Mouse (Mus musculus): ENCODE data around the gene Fasn. TPM values are rescaled to one million over a fixed set of nuclear protein-coding genes. Genes with fewer than 3 reads are reported as not detected.
"Not testable (repeated sequence)": the region's sequence is repeated elsewhere in the genome, so short reads cannot be mapped to it uniquely, and the experiment has no call there.

The Fasn gene
- polyA plus RNA-seq, 1 experiment = 16.1 TPM

DNA sequence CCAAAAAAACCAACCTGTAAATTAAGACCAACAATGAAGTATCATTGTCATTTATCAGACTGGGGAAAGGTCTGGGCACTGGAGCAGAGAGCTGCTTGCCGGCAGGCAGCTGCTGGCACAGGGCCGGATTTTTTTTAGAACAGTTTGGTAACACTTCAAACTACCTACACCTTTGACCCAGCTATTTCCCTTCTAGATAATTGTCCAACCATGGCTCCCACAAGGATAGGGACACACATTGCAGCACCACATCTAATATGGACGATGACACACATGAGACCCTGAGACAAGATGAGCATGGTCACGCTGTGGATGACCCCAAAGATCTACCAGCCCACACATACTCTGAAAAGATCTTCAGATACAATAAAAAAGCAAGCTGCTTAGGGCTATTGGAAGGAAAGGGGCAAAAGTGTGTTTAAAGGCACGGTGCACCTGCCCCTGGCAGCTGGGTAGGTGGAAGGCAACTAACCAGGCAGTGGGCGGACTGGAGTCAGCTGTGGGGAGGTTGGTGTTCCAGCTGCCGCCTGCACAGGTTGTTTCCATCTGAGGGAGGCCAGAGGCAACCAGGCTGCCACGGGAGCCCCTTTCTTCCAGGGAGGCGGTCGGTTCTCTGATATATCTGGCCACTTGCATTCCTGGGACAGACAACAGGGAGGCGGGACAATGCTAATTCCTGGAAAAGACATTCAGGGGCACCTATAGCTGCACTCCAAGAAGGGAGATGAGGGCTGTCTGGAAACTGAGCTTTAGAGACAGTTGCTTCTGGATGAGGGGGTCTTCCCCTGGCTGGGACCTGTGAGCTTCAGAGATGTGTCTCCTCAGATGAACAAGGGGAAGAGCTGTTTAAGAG, 28.0 kb upstream of the Fasn start:
- WGBS = 84% methylated on average over 11 of the region's 11 CpGs

DNA sequence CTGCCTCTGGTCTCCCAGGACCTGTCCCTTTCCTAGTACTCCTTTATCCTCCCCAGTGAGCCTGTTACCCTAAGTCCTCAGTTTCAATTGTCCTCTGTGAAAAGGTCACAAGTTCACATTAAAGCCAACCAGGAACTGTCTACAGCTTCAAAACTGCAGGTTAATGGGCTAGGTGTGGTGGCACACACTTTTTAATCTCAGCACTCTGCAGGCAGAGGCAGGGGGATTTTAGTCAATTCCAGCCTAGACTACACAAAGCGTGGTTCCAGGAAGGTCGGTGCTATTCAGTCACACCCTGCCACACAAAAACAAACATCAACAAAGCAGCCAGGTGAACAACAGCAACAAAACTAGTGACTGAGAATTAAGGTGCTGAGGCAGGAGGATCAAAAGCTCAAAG, 27.2 kb upstream of the Fasn start:
- 83% methylated on average over 2 of the region's 2 CpGs for WGBS
- peaks cover 3% of the 10 kb centered on the region; the same call in 1 of the 2 replicates for H3K4me1 ChIP-seq (ENCODE audit: control insufficient read depth, insufficient read depth, low read length)
- no peak overlapping the region for H3K27ac ChIP-seq (ENCODE audit: control insufficient read depth, insufficient read depth, low read depth, low read length, poor library complexity)
- TF ChIP-seq POLR2A (IDR thresholded peaks at IDR 0.05; ENCODE audit: borderline replicate concordance, control insufficient read depth, low read depth, low read length) = no peak
- no peak for TF ChIP-seq CTCF (IDR thresholded peaks at IDR 0.05; ENCODE audit: control insufficient read depth, insufficient read depth, low read length)
- no peak overlapping the region for H3K4me3 ChIP-seq (replicated peaks; ENCODE audit: control insufficient read depth, low read depth, low read length)

More for the DNA sequence above, 28.0 kb upstream of the Fasn start:
- TF ChIP-seq CTCF (IDR thresholded peaks at IDR 0.05; ENCODE audit: control insufficient read depth, insufficient read depth, low read length) (no peak), POLR2A (IDR thresholded peaks at IDR 0.05; ENCODE audit: borderline replicate concordance, control insufficient read depth, low read depth, low read length) (no peak)
- no peak overlapping the region for H3K4me3 ChIP-seq (replicated peaks; ENCODE audit: control insufficient read depth, low read depth, low read length)
- peaks cover 3% of the 10 kb centered on the region; the same call in 1 of the 2 replicates for H3K4me1 ChIP-seq (ENCODE audit: control insufficient read depth, insufficient read depth, low read length)
- H3K27ac ChIP-seq (ENCODE audit: control insufficient read depth, insufficient read depth, low read depth, low read length, poor library complexity) = no peak overlapping the region

DNA sequence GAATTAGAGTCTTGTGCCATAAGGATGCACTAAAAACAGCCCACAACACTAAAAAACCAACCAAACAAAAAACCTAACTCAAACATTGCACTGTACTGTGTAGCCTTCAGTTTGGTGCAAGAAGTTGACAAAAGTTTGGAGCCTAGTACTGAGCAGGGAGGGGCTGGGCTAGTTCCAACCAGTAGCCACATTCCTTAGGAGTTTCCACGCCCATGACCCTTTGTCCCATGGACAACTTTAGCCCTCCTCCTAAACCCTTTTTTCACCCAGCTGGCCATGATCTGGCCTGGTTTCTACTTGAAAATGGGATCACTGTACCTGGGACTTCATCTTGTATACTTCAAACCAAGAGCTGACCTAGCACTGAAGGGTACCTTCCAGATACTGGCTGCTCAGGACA, 26.8 kb upstream of the Fasn start:
- 89% methylated on average over 1 of the region's 1 CpGs for WGBS
- TF ChIP-seq POLR2A (IDR thresholded peaks at IDR 0.05; ENCODE audit: borderline replicate concordance, control insufficient read depth, low read depth, low read length) = no peak
- no peak for TF ChIP-seq CTCF (IDR thresholded peaks at IDR 0.05; ENCODE audit: control insufficient read depth, insufficient read depth, low read length)
- peaks cover 3% of the 10 kb centered on the region; the same call in 1 of the 2 replicates for H3K4me1 ChIP-seq (ENCODE audit: control insufficient read depth, insufficient read depth, low read length)
- no peak overlapping the region for H3K4me3 ChIP-seq (replicated peaks; ENCODE audit: control insufficient read depth, low read depth, low read length)
- H3K27ac ChIP-seq (ENCODE audit: control insufficient read depth, insufficient read depth, low read depth, low read length, poor library complexity) = no peak overlapping the region

DNA sequence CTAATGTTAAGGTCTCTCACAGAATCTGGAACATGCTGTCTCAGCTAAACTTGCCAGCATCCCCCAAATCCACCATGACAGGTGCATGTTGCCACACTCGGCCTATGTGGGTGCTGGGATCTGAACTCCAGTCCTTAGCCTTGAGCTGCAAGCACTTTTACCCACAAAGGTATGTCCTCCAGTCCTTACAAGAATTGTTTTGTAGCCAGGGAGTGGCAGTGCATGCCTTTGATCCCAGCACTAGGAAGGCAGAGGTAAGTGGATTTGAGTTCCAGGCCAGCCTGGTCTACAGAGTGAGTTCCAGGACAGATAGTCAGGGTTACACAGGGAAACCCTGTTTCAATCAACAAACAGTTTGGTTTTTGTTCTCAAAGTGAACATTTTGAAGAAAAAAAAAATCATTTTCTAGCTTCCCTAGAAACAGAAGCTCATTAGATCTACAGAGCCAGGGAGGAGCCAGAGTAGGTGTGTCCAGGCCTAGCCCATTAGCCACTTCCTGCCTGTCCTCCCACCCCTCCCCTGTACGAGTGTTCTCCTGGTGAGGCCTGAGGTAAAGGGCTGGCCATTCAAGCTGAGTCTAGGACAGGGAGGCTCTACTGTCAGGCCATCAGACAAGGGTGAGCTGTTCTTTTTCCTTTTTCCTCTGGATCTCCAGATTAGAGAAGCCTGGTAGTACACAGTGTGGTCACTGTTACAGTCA, 26.1 kb upstream of the Fasn start:
- WGBS = 40% methylated on average over 2 of the region's 2 CpGs
- H3K4me3 ChIP-seq (replicated peaks; ENCODE audit: control insufficient read depth, low read depth, low read length) = no peak overlapping the region
- no peak overlapping the region for H3K27ac ChIP-seq (ENCODE audit: control insufficient read depth, insufficient read depth, low read depth, low read length, poor library complexity)
- TF ChIP-seq CTCF (IDR thresholded peaks at IDR 0.05; ENCODE audit: control insufficient read depth, insufficient read depth, low read length) = no peak
- no peak for TF ChIP-seq POLR2A (IDR thresholded peaks at IDR 0.05; ENCODE audit: borderline replicate concordance, control insufficient read depth, low read depth, low read length)
- peaks cover 3% of the 10 kb centered on the region; the same call in 1 of the 2 replicates for H3K4me1 ChIP-seq (ENCODE audit: control insufficient read depth, insufficient read depth, low read length)

DNA sequence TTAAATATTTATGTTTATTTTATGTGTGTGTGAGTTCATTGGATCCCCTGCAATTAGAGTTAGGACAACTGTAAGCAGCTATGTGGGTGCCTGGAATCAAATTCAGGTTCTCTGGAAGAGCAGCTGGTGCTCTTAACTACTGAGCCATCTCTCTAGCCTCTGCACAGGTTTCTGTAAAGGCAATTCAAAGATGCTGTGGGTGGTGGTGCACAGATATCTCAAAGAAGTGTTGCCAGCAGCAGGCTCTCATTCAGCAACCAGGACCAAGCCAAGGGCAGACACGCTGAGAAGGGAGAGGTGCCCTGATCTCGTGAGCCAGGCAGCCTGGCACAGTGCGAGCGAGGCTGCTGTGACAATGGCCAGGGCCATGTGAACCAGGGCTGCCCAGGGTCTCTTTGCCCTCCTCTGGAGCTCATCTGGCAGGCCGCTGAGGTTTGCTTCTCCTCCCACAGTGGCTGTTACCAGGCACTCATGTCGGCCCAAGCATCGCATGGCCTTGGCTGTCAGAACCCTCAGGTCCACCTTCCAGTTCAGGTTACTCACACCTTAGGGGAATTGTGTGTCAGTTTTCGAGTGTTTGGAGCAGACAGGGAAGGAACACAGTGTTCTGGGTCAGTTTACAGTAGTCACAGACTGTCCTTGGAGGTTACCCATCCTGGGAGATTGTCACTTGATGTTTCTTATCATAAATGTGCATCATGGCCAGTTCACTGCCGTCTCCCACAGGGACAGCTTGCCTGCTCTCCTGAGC, 22.6 kb upstream of the Fasn start:
- Histone ChIP-seq H3K4me1 (ENCODE audit: control insufficient read depth, insufficient read depth, low read length) (0 out of 2 replicates have a peak, but pooled peaks cover 1% of the 10 kb centered on the region), H3K4me3 (replicated peaks; ENCODE audit: control insufficient read depth, low read depth, low read length) (no peak overlapping the region), H3K27ac (ENCODE audit: control insufficient read depth, insufficient read depth, low read depth, low read length, poor library complexity) (no peak overlapping the region)
- WGBS = 88% methylated on average over 9 of the region's 9 CpGs
- TF ChIP-seq POLR2A (IDR thresholded peaks at IDR 0.05; ENCODE audit: borderline replicate concordance, control insufficient read depth, low read depth, low read length) = no peak
- TF ChIP-seq CTCF (IDR thresholded peaks at IDR 0.05; ENCODE audit: control insufficient read depth, insufficient read depth, low read length) = no peak

DNA sequence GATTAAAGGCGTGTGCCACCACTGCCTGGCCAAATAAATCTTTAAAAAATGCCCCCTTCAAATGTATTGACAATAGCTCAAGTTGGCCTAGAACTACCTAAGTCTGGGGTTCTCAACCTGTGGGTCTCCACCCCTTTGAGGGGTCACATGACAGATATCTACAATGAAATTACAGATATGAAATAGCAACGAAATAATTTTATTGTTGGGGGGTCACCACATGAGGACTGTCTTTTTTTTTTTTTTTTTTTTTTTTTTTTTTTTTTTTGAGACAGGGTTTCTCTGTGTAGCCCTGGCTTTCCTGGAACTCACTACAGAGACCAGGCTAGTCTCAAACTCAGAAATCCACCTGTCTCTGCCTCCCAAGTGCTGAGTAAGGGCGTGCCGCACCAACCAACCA, 20.0 kb upstream of the Fasn start:
- no peak for TF ChIP-seq POLR2A (IDR thresholded peaks at IDR 0.05; ENCODE audit: borderline replicate concordance, control insufficient read depth, low read depth, low read length)
- no peak for TF ChIP-seq CTCF (IDR thresholded peaks at IDR 0.05; ENCODE audit: control insufficient read depth, insufficient read depth, low read length)
- H3K4me3 ChIP-seq (replicated peaks; ENCODE audit: control insufficient read depth, low read depth, low read length) = no peak overlapping the region
- 81% methylated on average over 4 of the region's 4 CpGs for WGBS
- no peak overlapping the region for H3K27ac ChIP-seq (ENCODE audit: control insufficient read depth, insufficient read depth, low read depth, low read length, poor library complexity)
- H3K4me1 ChIP-seq (ENCODE audit: control insufficient read depth, insufficient read depth, low read length) = no peaks in the 10 kb centered on the region

DNA sequence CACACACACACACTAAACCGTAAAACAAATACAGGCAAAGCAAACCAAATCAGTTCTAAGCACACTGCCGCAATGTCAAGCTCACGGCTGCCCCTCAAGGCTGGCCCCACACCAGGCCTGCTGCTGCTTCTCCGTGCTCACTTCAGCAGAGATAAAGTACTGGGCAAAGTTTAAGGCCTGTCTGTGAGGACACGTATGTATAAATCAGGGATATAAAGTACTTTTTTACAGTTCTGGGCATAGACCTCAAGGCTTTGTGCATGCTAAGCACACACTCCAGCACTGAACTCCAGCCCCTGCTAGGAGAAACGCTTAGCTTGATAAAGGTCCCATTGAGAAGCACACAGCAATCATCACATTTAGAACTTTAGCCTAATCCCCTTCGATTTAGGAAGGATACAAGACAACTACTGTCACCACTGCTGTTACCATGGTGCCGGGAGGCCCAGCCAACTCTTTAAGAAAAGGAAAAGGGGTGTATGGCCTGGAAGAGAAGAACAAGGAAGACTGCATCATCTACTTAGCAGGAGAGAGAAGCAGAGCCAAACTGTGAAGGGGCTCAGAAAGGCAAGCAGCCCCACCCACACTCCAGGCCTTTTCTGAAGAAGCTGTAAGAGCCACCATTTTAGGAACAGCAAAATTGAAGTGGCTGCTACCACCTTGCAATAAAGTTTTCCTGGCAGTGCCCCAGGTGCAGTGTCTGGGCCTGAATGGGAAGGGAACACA, 9.4 kb upstream of the Fasn start:
- Histone ChIP-seq H3K4me1 (ENCODE audit: control insufficient read depth, insufficient read depth, low read length) (no peaks in the 10 kb centered on the region), H3K27ac (ENCODE audit: control insufficient read depth, insufficient read depth, low read depth, low read length, poor library complexity) (no peak overlapping the region), H3K4me3 (replicated peaks; ENCODE audit: control insufficient read depth, low read depth, low read length) (no peak overlapping the region)
- TF ChIP-seq POLR2A (IDR thresholded peaks at IDR 0.05; ENCODE audit: borderline replicate concordance, control insufficient read depth, low read depth, low read length) (no peak), CTCF (IDR thresholded peaks at IDR 0.05; ENCODE audit: control insufficient read depth, insufficient read depth, low read length) (no peak)
- WGBS = 80% methylated on average over 8 of the region's 8 CpGs

DNA sequence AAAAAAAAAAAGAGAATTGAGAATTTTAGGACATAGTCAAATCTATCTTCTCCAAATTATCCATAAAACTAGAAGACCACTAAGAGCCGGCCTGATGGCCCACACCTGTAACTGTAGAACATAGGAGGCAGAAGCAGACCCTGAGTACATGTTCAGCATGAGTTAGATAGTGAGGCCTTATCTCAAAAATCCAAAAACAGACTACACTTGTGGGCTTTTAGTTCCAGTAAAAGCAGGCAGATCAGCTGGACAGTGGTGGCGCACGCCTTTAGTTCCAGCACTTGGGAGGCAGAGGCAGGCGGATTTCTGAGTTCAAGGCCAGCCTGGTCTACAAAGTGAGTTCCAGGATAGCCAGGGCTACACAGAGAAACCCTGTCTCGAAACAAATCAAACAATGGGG, 8.6 kb upstream of the Fasn start:
- WGBS = 68% methylated on average over 5 of the region's 5 CpGs
- H3K27ac ChIP-seq (ENCODE audit: control insufficient read depth, insufficient read depth, low read depth, low read length, poor library complexity); H3K4me1 ChIP-seq (ENCODE audit: control insufficient read depth, insufficient read depth, low read length); H3K4me3 ChIP-seq (replicated peaks; ENCODE audit: control insufficient read depth, low read depth, low read length): not testable (repeated sequence)

Measured in bone marrow, adult 2 months (tissue).